Mouse (Mus musculus): ENCODE measurements around the gene Slc25a35. TPM values are rescaled to one million over a fixed set of nuclear protein-coding genes. Genes with fewer than 3 reads are reported as not detected.
"Not testable (repeated sequence)": the region's sequence is repeated elsewhere in the genome, so short reads cannot be mapped to it uniquely, and the experiment has no call there.

The Slc25a35 gene
- total and polyA plus RNA-seq, 3 experiments = 3.3 to 4.9 TPM; not detected in 1

DNA sequence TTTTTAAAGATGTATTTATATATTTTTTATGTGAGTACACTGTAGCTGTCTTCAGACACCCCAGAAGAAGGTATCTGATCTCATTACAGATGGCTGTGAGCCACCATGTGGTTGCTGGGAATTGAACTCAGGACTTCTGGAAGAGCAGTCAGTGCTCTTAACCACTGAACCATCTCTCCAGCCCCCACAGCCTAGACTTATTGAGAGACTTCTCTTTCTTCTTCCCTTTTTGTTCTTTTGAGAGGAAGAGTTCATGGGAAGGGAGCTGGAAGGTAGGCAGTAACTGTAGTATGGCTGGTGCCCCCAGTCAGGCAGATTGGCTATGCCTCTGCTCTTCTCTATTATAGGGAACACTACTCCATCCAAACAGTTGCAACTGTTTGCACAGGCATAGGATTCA, 38.6 kb downstream of the Slc25a35 start:
- H3K9ac ChIP-seq (ENCODE audit: control insufficient read depth, low read depth, low read length, poor library complexity, severe bottlenecking); H3K27ac ChIP-seq (ENCODE audit: control insufficient read depth, low read depth, low read length); DNase-seq (ENCODE audit: low read depth, low spot score); H3K27me3 ChIP-seq (ENCODE audit: control insufficient read depth in 1 of 2, insufficient read depth in 2 of 2, low read length in 2 of 2); H3K4me3 ChIP-seq (ENCODE audit: control insufficient read depth in 1 of 2, insufficient read depth in 1 of 2, low read depth in 2 of 2, low read length in 2 of 2); H3K4me1 ChIP-seq (ENCODE audit: control insufficient read depth in 1 of 2, insufficient read depth in 2 of 2, low read length in 2 of 2); H3K9me3 ChIP-seq (replicated peaks; ENCODE audit: insufficient read depth, low read length): not testable (repeated sequence)
- Histone ChIP-seq H3K36me3 (ENCODE audit: control insufficient read depth in 1 of 2, insufficient read depth in 2 of 2, low read length in 2 of 2) (peaks cover 11 to 18% of the 10 kb centered on the region in 2 experiments), H3K79me2 (ENCODE audit: control insufficient read depth, insufficient read depth, low read length, poor library complexity) (peaks cover 40% of the 10 kb centered on the region)
- TF ChIP-seq POLR2A (IDR thresholded peaks at IDR 0.05; ENCODE audit: control insufficient read depth in 1 of 2, insufficient read depth in 1 of 2, low read depth in 1 of 2, low read length in 2 of 2, poor library complexity in 1 of 2) (peak in 1 of 2 experiments; percentile 45; a peak in 2 of 4 replicates), TBP (IDR thresholded peaks at IDR 0.05; ENCODE audit: low read depth, low read length) (peak; percentile 96)

GRCm38 (mm10) chr11:69008182-69009121, 40.5 kb downstream of the Slc25a35 start, which contains the start of gene Pfas:
Pfas (minus strand) TSS chr11:69008460.
- H3K9ac ChIP-seq (ENCODE audit: control insufficient read depth, low read depth, low read length, poor library complexity, severe bottlenecking) = peak within 1 kb of the TSS; percentile 84
- DNase-seq (ENCODE audit: low read depth, low spot score) = peak; percentile 99
- no peaks in the 10 kb centered on the region for H3K9me3 ChIP-seq (replicated peaks; ENCODE audit: insufficient read depth, low read length)
- no peaks in the 10 kb centered on the region for H3K27me3 ChIP-seq (ENCODE audit: control insufficient read depth in 1 of 2, insufficient read depth in 2 of 2, low read length in 2 of 2)
- peaks cover 0 to 10% of the 10 kb centered on the region in 2 experiments; a peak in 3 of 4 replicates for H3K4me1 ChIP-seq (ENCODE audit: control insufficient read depth in 1 of 2, insufficient read depth in 2 of 2, low read length in 2 of 2)
- H3K4me3 ChIP-seq (ENCODE audit: control insufficient read depth in 1 of 2, insufficient read depth in 1 of 2, low read depth in 2 of 2, low read length in 2 of 2) = peak within 1 kb of the TSS; percentile 70 to 74
- peak within 1 kb of the TSS; percentile 57 for H3K27ac ChIP-seq (ENCODE audit: control insufficient read depth, low read depth, low read length)
- peaks cover 0 to 18% of the 10 kb centered on the region in 2 experiments for H3K36me3 ChIP-seq (ENCODE audit: control insufficient read depth in 1 of 2, insufficient read depth in 2 of 2, low read length in 2 of 2)
- peaks cover 39% of the 10 kb centered on the region for H3K79me2 ChIP-seq (ENCODE audit: control insufficient read depth, insufficient read depth, low read length, poor library complexity)
- TF ChIP-seq MYB (IDR thresholded peaks at IDR 0.05; ENCODE audit: low read depth, low read length) (no peak), RAD21 (IDR thresholded peaks at IDR 0.05; ENCODE audit: low read depth, low read length) (no peak), MYC (IDR thresholded peaks at IDR 0.05; ENCODE audit: low read depth, low read length) (peak; percentile 95; the same call in 1 of the 2 replicates), MAFK (IDR thresholded peaks at IDR 0.05; ENCODE audit: borderline replicate concordance, low read depth, low read length) (no peak), UBTF (IDR thresholded peaks at IDR 0.05; ENCODE audit: borderline replicate concordance, insufficient read depth, low read depth, low read length) (no peak), GATA1 (IDR thresholded peaks at IDR 0.05; ENCODE audit: low read depth, low read length) (no peak), CHD1 (IDR thresholded peaks at IDR 0.05; ENCODE audit: low read depth, low read length) (no peak), ETS1 (IDR thresholded peaks at IDR 0.05; ENCODE audit: low read depth, low read length) (peak; percentile 58; the same call in 1 of the 2 replicates), TAL1 (IDR thresholded peaks at IDR 0.05; ENCODE audit: low read length) (no peak), CHD2 (IDR thresholded peaks at IDR 0.05; ENCODE audit: low read length) (no peak), CTCF (IDR thresholded peaks at IDR 0.05 in 2 of 3, conservative IDR thresholded peaks at IDR 0.05 in 1 of 3; ENCODE audit: control insufficient read depth in 1 of 3, insufficient read depth in 1 of 3, low read depth in 2 of 3, low read length in 3 of 3, poor library complexity in 1 of 3, severe bottlenecking in 1 of 3) (peak in 2 of 3 experiments; percentile 8 to 35; a peak in 3 of 6 replicates), ZC3H11A (IDR thresholded peaks at IDR 0.05; ENCODE audit: low read depth, low read length) (no peak), POLR2A (IDR thresholded peaks at IDR 0.05; ENCODE audit: control insufficient read depth in 1 of 2, insufficient read depth in 1 of 2, low read depth in 1 of 2, low read length in 2 of 2, poor library complexity in 1 of 2) (peak; percentile 65 to 95), MAZ (IDR thresholded peaks at IDR 0.05; ENCODE audit: low read depth, low read length) (peak; percentile 87; the same call in 1 of the 2 replicates), KAT2A (conservative IDR thresholded peaks at IDR 0.05; ENCODE audit: low read depth, low read length) (peak; percentile 69; the same call in 1 of the 2 replicates), SIN3A (IDR thresholded peaks at IDR 0.05; ENCODE audit: low read length) (peak; percentile 99), ZMIZ1 (IDR thresholded peaks at IDR 0.05; ENCODE audit: low read depth, low read length) (peak; percentile 75; the same call in 1 of the 2 replicates), POLR2AphosphoS2 (IDR thresholded peaks at IDR 0.05; ENCODE audit: low read length) (peak; percentile 96), SMC3 (IDR thresholded peaks at IDR 0.05; ENCODE audit: low read depth, low read length) (no peak), NRF1 (IDR thresholded peaks at IDR 0.05; ENCODE audit: insufficient read depth, low read depth, low read length, poor library complexity, severe bottlenecking) (peak; percentile 37; the same call in 1 of the 2 replicates), HCFC1 (IDR thresholded peaks at IDR 0.05; ENCODE audit: low read depth, low read length) (peak; percentile 92), BHLHE40 (IDR thresholded peaks at IDR 0.05; ENCODE audit: borderline replicate concordance, low read depth, low read length) (no peak), ELF1 (IDR thresholded peaks at IDR 0.05; ENCODE audit: low read depth, low read length) (peak; percentile 57), EP300 (IDR thresholded peaks at IDR 0.05; ENCODE audit: low read depth in 1 of 2, low read length in 2 of 2) (peak in 1 of 2 experiments; percentile 37; a peak in 2 of 4 replicates), RCOR1 (IDR thresholded peaks at IDR 0.05; ENCODE audit: low read depth, low read length) (0 out of 2 replicates have a peak, but pooled peaks have one; percentile 39), NELFE (IDR thresholded peaks at IDR 0.05; ENCODE audit: low read depth, low read length) (peak; percentile 95), ZKSCAN1 (IDR thresholded peaks at IDR 0.05; ENCODE audit: low read depth, low read length) (no peak)
